Mouse (Mus musculus) embryonic facial prominence, embryonic 13.5 days (tissue): ENCODE results near the gene Lpin2. TPM values are rescaled to one million over a fixed set of nuclear protein-coding genes. Genes with fewer than 3 reads are reported as not detected.
A peak's percentile ranks its signal among the peaks of the same experiment; 100 is the strongest.

ENCODE experiments used
- ATAC-seq: fragments of 200-750 bp; cut with Nextera tagmentation; 2 replicates; pipeline ENCODE4 v1.8.0; 2017; ENCODE audit warnings: low read depth; ENCODE audit not compliant: insufficient number of reproducible peaks, insufficient read depth, low FRiP score, low TSS enrichment
- H3K27ac ChIP-seq: fragments of 300-500 bp; sonication (generic); 2 replicates; pipeline ENCODE4 v1.5.1; 2015; ENCODE audit warnings: moderate library complexity, mild to moderate bottlenecking, inconsistent platforms
- H3K27me3 ChIP-seq: fragments of 300-500 bp; sonication (generic); 2 replicates; pipeline ENCODE4 v1.6.1; 2015; ENCODE audit warnings: mild to moderate bottlenecking, inconsistent platforms
- H3K36me3 ChIP-seq: fragments of 300-500 bp; sonication (generic); 2 replicates; pipeline ENCODE4 v1.6.1; 2015; ENCODE audit warnings: mild to moderate bottlenecking, inconsistent platforms
- H3K4me1 ChIP-seq: fragments of 300-500 bp; sonication (generic); 2 replicates; pipeline ENCODE4 v1.6.1; 2015; ENCODE audit warnings: inconsistent platforms
- H3K4me2 ChIP-seq: fragments of 300-500 bp; sonication (generic); 2 replicates; pipeline ENCODE4 v1.6.1; 2015; ENCODE audit warnings: moderate library complexity, mild to moderate bottlenecking, inconsistent platforms
- H3K4me3 ChIP-seq: fragments of 300-500 bp; sonication (generic); 2 replicates; pipeline ENCODE4 v1.5.1; 2015; ENCODE audit warnings: mild to moderate bottlenecking, inconsistent platforms
- H3K9ac ChIP-seq: fragments of 300-500 bp; sonication (generic); 2 replicates; pipeline ENCODE4 v1.6.1; 2015; ENCODE audit warnings: mild to moderate bottlenecking, inconsistent platforms
- H3K9me3 ChIP-seq: fragments of 300-500 bp; sonication (generic); 2 replicates; pipeline ENCODE4 v1.6.1; 2016; ENCODE audit warnings: inconsistent platforms
- WGBS: fragments of 180-500 bp; shearing (Covaris S2); methylation state at CpG from one replicate; pipeline ENCODE4 v1.1.7; 2015; ENCODE audit warnings: mixed read lengths; 5-methylcytosine and 5-hydroxymethylcytosine counted together
- polyA plus RNA-seq: library from polyadenylated mRNA; unstranded; fragments of >200 nt; fragmentation: Nextera tagmentation; extraction: Ambion mirVana; gene quantifications from 2 replicates; pipeline ENCODE4 v1.2.1, GENCODE M21; 2015

Gene Lpin2
- 49.9 and 52.2 TPM in 2 replicates for polyA plus RNA-seq

GRCm38 (mm10) chr17:71182211-71182721, at the start of gene Lpin2:
Gene Lpin2, plus strand, starts transcription at chr17:71182560.
- Histone ChIP-seq H3K4me2 (peak within 1 kb of the TSS; percentile 90), H3K9ac (peak within 1 kb of the TSS; percentile 97), H3K36me3 (no peaks in the 10 kb centered on the region), H3K9me3 (no peaks in the 10 kb centered on the region), H3K4me1 (peaks cover 36% of the 10 kb centered on the region), H3K4me3 (peak within 1 kb of the TSS; percentile 91), H3K27ac (peak within 1 kb of the TSS; percentile 94), H3K27me3 (no peaks in the 10 kb centered on the region)
- WGBS, result 20% methylated on average over 6 of the region's 6 CpGs
- no peak for ATAC-seq

GRCm38 (mm10) chr17:71132856-71133439, 49.4 kb upstream of the Lpin2 start:
- Histone ChIP-seq H3K4me3 (no peak overlapping the region), H3K9me3 (no peaks in the 10 kb centered on the region), H3K4me1 (peaks cover 17% of the 10 kb centered on the region), H3K27me3 (no peaks in the 10 kb centered on the region), H3K9ac (no peak overlapping the region), H3K36me3 (no peaks in the 10 kb centered on the region), H3K27ac (no peak overlapping the region), H3K4me2 (no peak overlapping the region)
- WGBS, result 86% methylated on average over 11 of the region's 11 CpGs
- ATAC-seq, result no peak

GRCm38 (mm10) chr17:71134441-71134955, 47.9 kb upstream of the Lpin2 start:
- Histone ChIP-seq H3K27me3 (no peaks in the 10 kb centered on the region), H3K4me1 (peaks cover 10% of the 10 kb centered on the region), H3K27ac (no peak overlapping the region), H3K36me3 (no peaks in the 10 kb centered on the region), H3K9ac (no peak overlapping the region), H3K4me3 (no peak overlapping the region), H3K9me3 (no peaks in the 10 kb centered on the region), H3K4me2 (no peak overlapping the region)
- ATAC-seq, result no peak
- WGBS, result 91% methylated on average over 3 of the region's 3 CpGs

GRCm38 (mm10) chr17:71135108-71135507, 47.3 kb upstream of the Lpin2 start:
- no peaks in the 10 kb centered on the region for H3K27me3 ChIP-seq
- H3K36me3 ChIP-seq, result no peaks in the 10 kb centered on the region
- no peak overlapping the region for H3K4me3 ChIP-seq
- WGBS, result 42% methylated on average over 5 of the region's 5 CpGs
- no peak overlapping the region for H3K4me2 ChIP-seq
- peaks cover 3% of the 10 kb centered on the region for H3K4me1 ChIP-seq
- ATAC-seq, result no peak
- H3K27ac ChIP-seq, result no peak overlapping the region
- no peak overlapping the region for H3K9ac ChIP-seq
- H3K9me3 ChIP-seq, result no peaks in the 10 kb centered on the region

- Histone ChIP-seq H3K4me2 (no peak overlapping the region), H3K27ac (no peak overlapping the region), H3K9me3 (no peaks in the 10 kb centered on the region), H3K27me3 (no peaks in the 10 kb centered on the region), H3K9ac (no peak overlapping the region), H3K4me3 (no peak overlapping the region), H3K36me3 (no peaks in the 10 kb centered on the region), H3K4me1 (no peaks in the 10 kb centered on the region)
- 82% methylated on average over 5 of the region's 5 CpGs for WGBS
- no peak for ATAC-seq
Observed at GRCm38 (mm10) chr17:71135866-71136265, 46.5 kb upstream of the Lpin2 start.

GRCm38 (mm10) chr17:71136384-71137333, 45.7 kb upstream of the Lpin2 start:
- Histone ChIP-seq H3K4me2 (no peak overlapping the region), H3K27me3 (no peaks in the 10 kb centered on the region), H3K4me3 (no peak overlapping the region), H3K36me3 (no peaks in the 10 kb centered on the region), H3K27ac (no peak overlapping the region), H3K9ac (no peak overlapping the region), H3K9me3 (no peaks in the 10 kb centered on the region), H3K4me1 (no peaks in the 10 kb centered on the region)
- 78% methylated on average over 16 of the region's 16 CpGs for WGBS
- ATAC-seq, result no peak

- no peaks in the 10 kb centered on the region for H3K27me3 ChIP-seq
- ATAC-seq, result peak; percentile 20; the same call in 1 of the 2 replicates
- WGBS, result 80% methylated on average over 2 of the region's 2 CpGs
- H3K36me3 ChIP-seq, result no peaks in the 10 kb centered on the region
- no peaks in the 10 kb centered on the region for H3K4me1 ChIP-seq
- no peaks in the 10 kb centered on the region for H3K9me3 ChIP-seq
- no peak overlapping the region for H3K4me2 ChIP-seq
- H3K4me3 ChIP-seq, result no peak overlapping the region
- no peak overlapping the region for H3K27ac ChIP-seq
- no peak overlapping the region for H3K9ac ChIP-seq
Observed at GRCm38 (mm10) chr17:71137334-71137721, 45.0 kb upstream of the Lpin2 start.

GRCm38 (mm10) chr17:71142068-71142467, 40.3 kb upstream of the Lpin2 start:
- no peaks in the 10 kb centered on the region for H3K36me3 ChIP-seq
- no peak overlapping the region for H3K27ac ChIP-seq
- no peak overlapping the region for H3K4me2 ChIP-seq
- no peaks in the 10 kb centered on the region for H3K9me3 ChIP-seq
- no peak for ATAC-seq
- no peaks in the 10 kb centered on the region for H3K27me3 ChIP-seq
- H3K4me3 ChIP-seq, result no peak overlapping the region
- 81% methylated on average over 4 of the region's 4 CpGs for WGBS
- no peak overlapping the region for H3K9ac ChIP-seq
- no peaks in the 10 kb centered on the region for H3K4me1 ChIP-seq

- H3K9me3 ChIP-seq, result no peaks in the 10 kb centered on the region
- H3K4me3 ChIP-seq, result no peak overlapping the region
- H3K4me1 ChIP-seq, result no peaks in the 10 kb centered on the region
- ATAC-seq, result no peak
- WGBS, result 84% methylated on average over 4 of the region's 4 CpGs
- H3K36me3 ChIP-seq, result no peaks in the 10 kb centered on the region
- H3K27me3 ChIP-seq, result no peaks in the 10 kb centered on the region
- no peak overlapping the region for H3K4me2 ChIP-seq
- H3K27ac ChIP-seq, result no peak overlapping the region
- no peak overlapping the region for H3K9ac ChIP-seq
Observed at GRCm38 (mm10) chr17:71143155-71143554, 39.2 kb upstream of the Lpin2 start.

- no peak overlapping the region for H3K4me3 ChIP-seq
- no peaks in the 10 kb centered on the region for H3K9me3 ChIP-seq
- H3K27ac ChIP-seq, result no peak overlapping the region
- H3K4me1 ChIP-seq, result no peaks in the 10 kb centered on the region
- no peaks in the 10 kb centered on the region for H3K36me3 ChIP-seq
- ATAC-seq, result no peak
- 79% methylated on average over 19 of the region's 19 CpGs for WGBS
- H3K27me3 ChIP-seq, result no peaks in the 10 kb centered on the region
- H3K9ac ChIP-seq, result no peak overlapping the region
- H3K4me2 ChIP-seq, result no peak overlapping the region
Observed at GRCm38 (mm10) chr17:71144322-71145116, 37.8 kb upstream of the Lpin2 start.

- WGBS, result 68% methylated on average over 1 of the region's 1 CpGs
- Histone ChIP-seq H3K36me3 (no peaks in the 10 kb centered on the region), H3K27me3 (no peaks in the 10 kb centered on the region), H3K9ac (no peak overlapping the region), H3K27ac (no peak overlapping the region), H3K9me3 (no peaks in the 10 kb centered on the region), H3K4me2 (no peak overlapping the region), H3K4me1 (no peaks in the 10 kb centered on the region), H3K4me3 (no peak overlapping the region)
- ATAC-seq, result no peak
Observed at GRCm38 (mm10) chr17:71145248-71145961, 37.0 kb upstream of the Lpin2 start.
